Mouse (Mus musculus) layer of hippocampus, postnatal 36 days (tissue): ENCODE measurements around the gene Htr5b. TPM values are rescaled to one million over a fixed set of nuclear protein-coding genes. Genes with fewer than 3 reads are reported as not detected.

Experiments
- DNase-seq, 2 experiments: peaks; one replicate each; pipeline ENCODE4 v3.0.0; 2022
- total RNA-seq, 2 experiments: library from RNA; stranded (reverse); gene quantifications; 2 replicates each; pipeline ENCODE4 v1.2.3; 2021

Htr5b gene
- 1 to 10 TPM; 8.7 to 9.8 TPM for total RNA-seq

GRCm38 (mm10) chr1:121528399-121528720 is at the start of gene Htr5b:
Htr5b (minus strand) TSS chr1:121528465.
- peak; percentile 35 to 36 for DNase-seq

- DNase-seq, result no peak
Measured at GRCm38 (mm10) chr1:121577491-121577890, 49.2 kb upstream of the Htr5b start.

- DNase-seq, result no peak
Measured at GRCm38 (mm10) chr1:121570522-121570921, 42.3 kb upstream of the Htr5b start.

- peak; percentile 95 to 97 for DNase-seq
Measured at GRCm38 (mm10) chr1:121567521-121568489, 39.5 kb upstream of the Htr5b start, which contains the start of gene Ddx18. Ddx18 (minus strand) TSS chr1:121567989.

GRCm38 (mm10) chr1:121557861-121558260 is 29.6 kb upstream of the Htr5b start:
- no peak for DNase-seq

- peak; percentile 26 to 31 for DNase-seq
Measured at GRCm38 (mm10) chr1:121551457-121551835, 23.2 kb upstream of the Htr5b start.

- DNase-seq, result no peak
Measured at GRCm38 (mm10) chr1:121550801-121551456, 22.7 kb upstream of the Htr5b start.

- no peak for DNase-seq
Measured at GRCm38 (mm10) chr1:121549456-121549855, 21.2 kb upstream of the Htr5b start.

- no peak for DNase-seq
Measured at GRCm38 (mm10) chr1:121548667-121549066, 20.4 kb upstream of the Htr5b start.

- DNase-seq, result peak in 1 of 2 experiments; percentile 15
Measured at GRCm38 (mm10) chr1:121546844-121547243, 18.6 kb upstream of the Htr5b start.

GRCm38 (mm10) chr1:121540361-121540760 is 12.1 kb upstream of the Htr5b start:
- DNase-seq, result peak; percentile 23 to 42

- DNase-seq, result no peak
Measured at GRCm38 (mm10) chr1:121531439-121531838, 3.2 kb upstream of the Htr5b start.

- DNase-seq, result no peak
Measured at GRCm38 (mm10) chr1:121529286-121529685, 1.0 kb upstream of the Htr5b start.

- peak; percentile 14 for DNase-seq
Measured at GRCm38 (mm10) chr1:121527600-121528398, 466 bp downstream of the Htr5b start.

GRCm38 (mm10) chr1:121527061-121527460 is 1.2 kb downstream of the Htr5b start:
- DNase-seq, result no peak

- DNase-seq, result no peak
Measured at GRCm38 (mm10) chr1:121518609-121519008, 9.7 kb downstream of the Htr5b start.

- no peak for DNase-seq
Measured at GRCm38 (mm10) chr1:121511966-121512365, 16.3 kb downstream of the Htr5b start.

GRCm38 (mm10) chr1:121511186-121511585 is 17.1 kb downstream of the Htr5b start:
- DNase-seq, result no peak

GRCm38 (mm10) chr1:121510420-121511140 is 17.7 kb downstream of the Htr5b start:
- peak; percentile 26 to 35 for DNase-seq

- DNase-seq, result no peak
Measured at GRCm38 (mm10) chr1:121508729-121509128, 19.5 kb downstream of the Htr5b start.

- no peak for DNase-seq
Measured at GRCm38 (mm10) chr1:121497093-121497492, 31.2 kb downstream of the Htr5b start.

GRCm38 (mm10) chr1:121490241-121490640 is 38.0 kb downstream of the Htr5b start:
- peak; percentile 30 to 37 for DNase-seq
